Mouse (Mus musculus): ENCODE measurements around the gene Tmprss7. TPM values are rescaled to one million over a fixed set of nuclear protein-coding genes. Genes with fewer than 3 reads are reported as not detected.

Gene Tmprss7
- total and polyA plus RNA-seq, 3 experiments: not detected

GRCm38 (mm10) chr16:45662381-45662780 lies 31.1 kb downstream of the Tmprss7 start:
- Histone ChIP-seq H3K27ac (ENCODE audit: insufficient read depth, low read depth) (no peak overlapping the region), H3K4me3 (replicated peaks in 1 of 3; ENCODE audit: low read depth in 2 of 3, low read length in 2 of 3, poor library complexity in 1 of 3) (no peak overlapping the region), H3K4me1 (ENCODE audit: control insufficient read depth in 1 of 2, insufficient read depth in 2 of 2) (peaks cover 3 to 4% of the 10 kb centered on the region in 2 experiments; a peak in 2 of 4 replicates), H3K4me2 (ENCODE audit: insufficient read depth, low read depth, poor library complexity, severe bottlenecking) (no peak overlapping the region), H3K36me3 (replicated peaks in 1 of 2; ENCODE audit: control insufficient read depth in 1 of 2, insufficient read depth in 1 of 2, low read length in 1 of 2) (no peaks in the 10 kb centered on the region), H3K9ac (ENCODE audit: insufficient read depth, low read depth) (no peak overlapping the region), H3K9me3 (replicated peaks; ENCODE audit: low read length) (no peaks in the 10 kb centered on the region), H3K79me2 (replicated peaks; ENCODE audit: control insufficient read depth, extremely low read depth, insufficient read depth, poor library complexity, severe bottlenecking) (no peaks in the 10 kb centered on the region), H3K27me3 (replicated peaks) (no peaks in the 10 kb centered on the region)
- dilution Hi-C loops (cut with MboI; ENCODE audit: extremely low pct_ligation_motif_present, extremely low pct_unique_long_range_greater_than_20kb, low sequenced_read_pairs): no loop called here
- TF ChIP-seq BHLHE40 (IDR thresholded peaks at IDR 0.05; ENCODE audit: low read depth, low read length) (no peak), JUND (conservative IDR thresholded peaks at IDR 0.05; ENCODE audit: low read depth, low read length) (no peak)
- no peak for DNase-seq (ENCODE audit: extremely low read depth)
- in situ Hi-C loops (cut with MboI; ENCODE audit: low pct_ligation_motif_present, low pct_unique_long_range_greater_than_20kb, low sequenced_read_pairs): no loop called here

GRCm38 (mm10) chr16:45659596-45659995 lies 33.9 kb downstream of the Tmprss7 start:
- no peaks in the 10 kb centered on the region for H3K36me3 ChIP-seq (replicated peaks in 1 of 2; ENCODE audit: control insufficient read depth in 1 of 2, insufficient read depth in 1 of 2, low read length in 1 of 2)

GRCm38 (mm10) chr16:45658248-45658647 lies 35.2 kb downstream of the Tmprss7 start:
- Histone ChIP-seq H3K36me3 (replicated peaks in 1 of 2; ENCODE audit: control insufficient read depth in 1 of 2, insufficient read depth in 1 of 2, low read length in 1 of 2) (no peaks in the 10 kb centered on the region), H3K27me3 (replicated peaks) (no peaks in the 10 kb centered on the region), H3K9ac (ENCODE audit: insufficient read depth, low read depth) (no peak overlapping the region), H3K27ac (ENCODE audit: insufficient read depth, low read depth) (no peak overlapping the region), H3K4me1 (ENCODE audit: control insufficient read depth in 1 of 2, insufficient read depth in 2 of 2) (no peaks in the 10 kb centered on the region), H3K9me3 (replicated peaks; ENCODE audit: low read length) (no peaks in the 10 kb centered on the region), H3K4me3 (replicated peaks in 1 of 3; ENCODE audit: low read depth in 2 of 3, low read length in 2 of 3, poor library complexity in 1 of 3) (no peak overlapping the region), H3K79me2 (replicated peaks; ENCODE audit: control insufficient read depth, extremely low read depth, insufficient read depth, poor library complexity, severe bottlenecking) (no peaks in the 10 kb centered on the region), H3K4me2 (ENCODE audit: insufficient read depth, low read depth, poor library complexity, severe bottlenecking) (no peak overlapping the region)
- dilution Hi-C loops (cut with MboI; ENCODE audit: extremely low pct_ligation_motif_present, extremely low pct_unique_long_range_greater_than_20kb, low sequenced_read_pairs) (no loop called here), in situ Hi-C loops (cut with MboI; ENCODE audit: low pct_ligation_motif_present, low pct_unique_long_range_greater_than_20kb, low sequenced_read_pairs) (no loop called here)
- TF ChIP-seq PAX5 (IDR thresholded peaks at IDR 0.05; ENCODE audit: low read length) (no peak), MXI1 (IDR thresholded peaks at IDR 0.05; ENCODE audit: low read depth, low read length) (no peak), UBTF (IDR thresholded peaks at IDR 0.05; ENCODE audit: low read depth, low read length) (no peak), E2F4 (IDR thresholded peaks at IDR 0.05; ENCODE audit: insufficient replicate concordance, low read depth, low read length) (no peak), NRF1 (IDR thresholded peaks at IDR 0.05; ENCODE audit: low read depth, low read length) (no peak), CHD2 (IDR thresholded peaks at IDR 0.05; ENCODE audit: low read length) (no peak), USF1 (IDR thresholded peaks at IDR 0.05; ENCODE audit: low read depth, low read length) (no peak), BHLHE40 (IDR thresholded peaks at IDR 0.05; ENCODE audit: low read depth, low read length) (no peak), TBP (conservative IDR thresholded peaks at IDR 0.05; ENCODE audit: low read depth, low read length) (no peak), ELF1 (IDR thresholded peaks at IDR 0.05; ENCODE audit: low read depth, low read length) (no peak), GABPA (IDR thresholded peaks at IDR 0.05; ENCODE audit: insufficient replicate concordance, low read depth, low read length) (no peak), RAD21 (IDR thresholded peaks at IDR 0.05; ENCODE audit: low read depth, low read length) (no peak), ZMIZ1 (IDR thresholded peaks at IDR 0.05; ENCODE audit: low read depth, low read length) (no peak), JUND (conservative IDR thresholded peaks at IDR 0.05; ENCODE audit: low read depth, low read length) (no peak), EP300 (IDR thresholded peaks at IDR 0.05; ENCODE audit: low read length) (no peak)
- no peak for DNase-seq (ENCODE audit: extremely low read depth)

More at GRCm38 (mm10) chr16:45659596-45659995, 33.9 kb downstream of the Tmprss7 start:
- Histone ChIP-seq H3K4me3 (replicated peaks in 1 of 3; ENCODE audit: low read depth in 2 of 3, low read length in 2 of 3, poor library complexity in 1 of 3) (no peak overlapping the region), H3K79me2 (replicated peaks; ENCODE audit: control insufficient read depth, extremely low read depth, insufficient read depth, poor library complexity, severe bottlenecking) (no peaks in the 10 kb centered on the region), H3K4me2 (ENCODE audit: insufficient read depth, low read depth, poor library complexity, severe bottlenecking) (no peak overlapping the region), H3K27me3 (replicated peaks) (no peaks in the 10 kb centered on the region), H3K9me3 (replicated peaks; ENCODE audit: low read length) (no peaks in the 10 kb centered on the region), H3K27ac (ENCODE audit: insufficient read depth, low read depth) (no peak overlapping the region), H3K9ac (ENCODE audit: insufficient read depth, low read depth) (no peak overlapping the region), H3K4me1 (ENCODE audit: control insufficient read depth in 1 of 2, insufficient read depth in 2 of 2) (no peaks in the 10 kb centered on the region)
- in situ Hi-C loops (cut with MboI; ENCODE audit: low pct_ligation_motif_present, low pct_unique_long_range_greater_than_20kb, low sequenced_read_pairs) (no loop called here), dilution Hi-C loops (cut with MboI; ENCODE audit: extremely low pct_ligation_motif_present, extremely low pct_unique_long_range_greater_than_20kb, low sequenced_read_pairs) (no loop called here)
- no peak for DNase-seq (ENCODE audit: extremely low read depth)
- TF ChIP-seq CHD1 (IDR thresholded peaks at IDR 0.05; ENCODE audit: low read depth, low read length): no peak
- TF ChIP-seq ZKSCAN1 (IDR thresholded peaks at IDR 0.05; ENCODE audit: borderline replicate concordance, low read depth, low read length): no peak
- TF ChIP-seq ELF1 (IDR thresholded peaks at IDR 0.05; ENCODE audit: low read depth, low read length): no peak
- TF ChIP-seq TCF12 (IDR thresholded peaks at IDR 0.05; ENCODE audit: low read depth, low read length): no peak
- TF ChIP-seq MAZ (IDR thresholded peaks at IDR 0.05; ENCODE audit: low read depth, low read length): no peak
- TF ChIP-seq KAT2A (IDR thresholded peaks at IDR 0.05; ENCODE audit: insufficient replicate concordance, low read length): no peak
- TF ChIP-seq E2F4 (IDR thresholded peaks at IDR 0.05; ENCODE audit: insufficient replicate concordance, low read depth, low read length): no peak
- TF ChIP-seq MAX (IDR thresholded peaks at IDR 0.05; ENCODE audit: low read length): no peak

Data from CH12.LX (cell line).